Mouse (Mus musculus): ENCODE data around the gene Omg. TPM values are rescaled to one million over a fixed set of nuclear protein-coding genes. Genes with fewer than 3 reads are reported as not detected.
A peak's percentile ranks its signal among the peaks of the same experiment; 100 is the strongest.

Omg gene
- polyA plus RNA-seq, 1 experiment from 2014 or later: not detected

DNA sequence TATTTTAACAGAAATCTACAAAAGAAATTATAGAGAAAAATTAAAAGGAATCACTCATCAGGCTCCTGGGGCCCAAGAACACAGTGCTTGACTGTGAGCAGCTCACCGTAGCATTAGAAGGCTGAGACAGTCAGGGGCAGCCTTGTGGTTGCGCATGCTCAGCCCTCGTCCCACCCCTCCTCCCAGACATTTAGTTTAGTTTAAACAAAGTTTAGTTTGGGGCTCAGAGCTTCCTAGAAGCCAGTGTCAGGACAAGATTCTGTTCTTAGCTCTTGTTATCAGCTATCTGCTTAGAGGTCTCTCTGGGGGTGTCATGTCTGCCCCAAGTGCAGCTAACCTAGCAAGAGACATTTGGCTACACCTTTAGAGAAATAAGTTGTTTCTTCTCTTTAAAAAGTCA, 24.7 kb upstream of the Omg start:
- H3K9ac ChIP-seq: no peak overlapping the region
- 0 out of 2 replicates have a peak overlapping the region, but pooled peaks have one; percentile 8 for H3K4me3 ChIP-seq (replicated peaks)
- no peaks in the 10 kb centered on the region for H3K27me3 ChIP-seq
- H3K9me3 ChIP-seq (replicated peaks): no peaks in the 10 kb centered on the region
- 18% methylated on average over 3 of the region's 3 CpGs for WGBS (ENCODE audit: insufficient replicate concordance)
- H3K36me3 ChIP-seq (replicated peaks): no peaks in the 10 kb centered on the region
- H3K4me2 ChIP-seq: peak overlapping the region; percentile 33; the same call in 1 of the 2 replicates
- peaks cover 32% of the 10 kb centered on the region for H3K4me1 ChIP-seq (replicated peaks)
- no peak for ATAC-seq (ENCODE audit: insufficient read depth)
- peak overlapping the region; percentile 59 for H3K27ac ChIP-seq (replicated peaks)

- H3K9me3 ChIP-seq (replicated peaks): no peaks in the 10 kb centered on the region
- ATAC-seq (ENCODE audit: insufficient read depth): no peak
- H3K36me3 ChIP-seq (replicated peaks): no peaks in the 10 kb centered on the region
- H3K4me3 ChIP-seq (replicated peaks): 0 out of 2 replicates have a peak overlapping the region, but pooled peaks have one; percentile 4
- H3K4me1 ChIP-seq (replicated peaks): peaks cover 27% of the 10 kb centered on the region
- 32% methylated on average over 5 of the region's 5 CpGs for WGBS (ENCODE audit: insufficient replicate concordance)
- peak overlapping the region; percentile 78 for H3K27ac ChIP-seq (replicated peaks)
- H3K4me2 ChIP-seq: peak overlapping the region; percentile 36
- H3K9ac ChIP-seq: no peak overlapping the region
- no peaks in the 10 kb centered on the region for H3K27me3 ChIP-seq
Observed at GRCm38 (mm10) chr11:79527739-79528384, 24.0 kb upstream of the Omg start.

- Histone ChIP-seq H3K27me3 (no peaks in the 10 kb centered on the region), H3K4me1 (replicated peaks) (peaks cover 27% of the 10 kb centered on the region), H3K27ac (replicated peaks) (peak overlapping the region; percentile 78), H3K4me2 (peak overlapping the region; percentile 36), H3K9ac (no peak overlapping the region), H3K9me3 (replicated peaks) (no peaks in the 10 kb centered on the region), H3K36me3 (replicated peaks) (no peaks in the 10 kb centered on the region), H3K4me3 (replicated peaks) (no peak overlapping the region)
- WGBS (ENCODE audit: insufficient replicate concordance): 29% methylated on average over 15 of the region's 15 CpGs
- no peak for ATAC-seq (ENCODE audit: insufficient read depth)
Observed at GRCm38 (mm10) chr11:79527015-79527738, 23.3 kb upstream of the Omg start.

GRCm38 (mm10) chr11:79526549-79526948, 22.7 kb upstream of the Omg start:
- Histone ChIP-seq H3K36me3 (replicated peaks) (no peaks in the 10 kb centered on the region), H3K27ac (replicated peaks) (0 out of 2 replicates have a peak overlapping the region, but pooled peaks have one; percentile 78), H3K9me3 (replicated peaks) (no peaks in the 10 kb centered on the region), H3K4me2 (peak overlapping the region; percentile 36; the same call in 1 of the 2 replicates), H3K4me3 (replicated peaks) (no peak overlapping the region), H3K9ac (no peak overlapping the region), H3K4me1 (replicated peaks) (peaks cover 29% of the 10 kb centered on the region), H3K27me3 (no peaks in the 10 kb centered on the region)
- WGBS (ENCODE audit: insufficient replicate concordance): 68% methylated on average over 3 of the region's 3 CpGs
- no peak for ATAC-seq (ENCODE audit: insufficient read depth)

DNA sequence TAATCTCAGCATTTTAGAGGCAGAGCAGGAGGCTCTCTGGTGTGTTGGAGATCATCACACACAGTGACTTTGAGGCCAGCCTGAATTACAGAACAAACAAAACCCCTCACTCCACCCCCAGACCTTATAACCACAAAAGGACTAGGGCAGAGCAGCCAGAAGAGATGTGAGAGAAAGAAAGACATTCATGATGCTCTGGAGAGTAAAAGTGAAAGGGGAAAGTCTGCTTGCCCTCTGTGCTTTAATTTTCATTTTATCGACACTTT, 20.4 kb upstream of the Omg start:
- Histone ChIP-seq H3K4me1 (replicated peaks) (peaks cover 28% of the 10 kb centered on the region), H3K9ac (no peak overlapping the region), H3K4me2 (peak overlapping the region; percentile 46; the same call in 1 of the 2 replicates), H3K9me3 (replicated peaks) (no peaks in the 10 kb centered on the region), H3K27me3 (no peaks in the 10 kb centered on the region), H3K27ac (replicated peaks) (peak overlapping the region; percentile 59), H3K36me3 (replicated peaks) (no peaks in the 10 kb centered on the region), H3K4me3 (replicated peaks) (0 out of 2 replicates have a peak overlapping the region, but pooled peaks have one; percentile 35)
- ATAC-seq (ENCODE audit: insufficient read depth): no peak
- WGBS (ENCODE audit: insufficient replicate concordance): 41% methylated on average over 1 of the region's 1 CpGs

DNA sequence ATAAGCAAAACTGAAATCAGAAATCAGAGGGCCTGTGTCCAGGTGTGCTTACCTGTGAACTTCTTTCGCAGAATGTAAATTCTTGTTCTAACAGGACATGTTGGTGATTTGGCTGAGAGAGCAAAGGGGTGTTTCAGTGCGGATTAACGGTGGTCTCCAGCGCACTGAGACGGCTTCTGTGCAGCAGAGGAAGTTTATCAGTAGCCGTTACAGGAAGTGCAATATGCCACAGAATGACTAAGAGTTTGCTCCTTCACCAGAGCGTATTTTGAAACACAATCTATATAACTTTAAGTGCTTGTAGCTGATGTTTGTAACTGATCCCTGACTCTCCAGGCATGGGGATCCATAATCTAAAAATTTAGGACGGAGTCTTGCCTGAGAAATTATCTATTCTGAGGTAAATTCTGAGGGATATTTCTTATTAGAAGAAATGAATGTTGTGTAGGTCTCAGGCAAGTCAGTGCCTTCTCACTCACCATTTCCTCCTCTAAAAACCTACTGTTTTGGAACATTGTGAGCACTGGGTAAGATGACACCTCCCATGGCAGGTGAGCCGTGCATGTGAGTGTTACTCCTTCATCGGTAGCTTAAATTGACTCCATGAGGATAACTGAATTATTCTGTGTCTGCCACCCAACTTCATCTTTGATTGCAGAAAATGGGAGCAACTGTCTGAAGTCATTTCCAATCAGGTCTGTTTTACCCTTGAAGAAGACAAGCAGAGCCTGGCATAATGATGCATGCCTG, 19.9 kb upstream of the Omg start, which contains the start of gene Evi2b:
Gene Evi2b (minus strand): TSS at position 203 of the 750 bp plus-strand sequence.
- Histone ChIP-seq H3K4me3 (replicated peaks) (peak within 1 kb of the TSS; percentile 35), H3K27me3 (no peaks in the 10 kb centered on the region), H3K4me1 (replicated peaks) (peaks cover 28% of the 10 kb centered on the region), H3K4me2 (peak within 1 kb of the TSS; percentile 46), H3K27ac (replicated peaks) (peak within 1 kb of the TSS; percentile 59), H3K9me3 (replicated peaks) (no peaks in the 10 kb centered on the region), H3K36me3 (replicated peaks) (no peaks in the 10 kb centered on the region), H3K9ac (no peak within 1 kb of the TSS)
- no peak for ATAC-seq (ENCODE audit: insufficient read depth)
- whole genome bisulfite sequencing (ENCODE audit: insufficient replicate concordance): 8% methylated on average over 10 of the region's 10 CpGs

DNA sequence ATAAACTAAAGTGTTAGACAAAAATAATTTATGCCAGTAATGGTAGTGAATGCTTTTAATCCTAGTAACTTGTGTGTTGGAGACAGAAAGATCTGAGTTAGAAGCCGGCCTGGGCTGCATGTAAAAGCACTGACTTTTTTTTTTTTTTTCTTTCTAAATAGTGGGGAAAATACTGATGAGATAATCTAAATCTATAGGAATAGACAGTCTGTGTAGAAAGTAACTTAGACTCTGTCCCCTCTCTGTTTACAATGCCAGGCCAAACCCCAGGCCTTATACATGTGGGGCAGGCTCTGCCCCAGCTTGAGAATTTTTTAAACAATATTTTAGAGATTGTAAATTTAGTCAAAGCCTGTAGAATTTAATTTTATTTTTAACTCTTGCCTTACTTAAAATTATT, 19.1 kb upstream of the Omg start:
- 0 out of 2 replicates have a peak overlapping the region, but pooled peaks have one; percentile 14 for H3K4me3 ChIP-seq (replicated peaks)
- H3K27ac ChIP-seq (replicated peaks): no peak overlapping the region
- H3K4me1 ChIP-seq (replicated peaks): peaks cover 28% of the 10 kb centered on the region
- WGBS (ENCODE audit: insufficient replicate concordance): 11% methylated on average over 1 of the region's 1 CpGs
- no peak overlapping the region; the same call in 1 of the 2 replicates for H3K4me2 ChIP-seq
- no peaks in the 10 kb centered on the region for H3K36me3 ChIP-seq (replicated peaks)
- no peak overlapping the region for H3K9ac ChIP-seq
- no peaks in the 10 kb centered on the region for H3K27me3 ChIP-seq
- no peak for ATAC-seq (ENCODE audit: insufficient read depth)
- no peaks in the 10 kb centered on the region for H3K9me3 ChIP-seq (replicated peaks)

DNA sequence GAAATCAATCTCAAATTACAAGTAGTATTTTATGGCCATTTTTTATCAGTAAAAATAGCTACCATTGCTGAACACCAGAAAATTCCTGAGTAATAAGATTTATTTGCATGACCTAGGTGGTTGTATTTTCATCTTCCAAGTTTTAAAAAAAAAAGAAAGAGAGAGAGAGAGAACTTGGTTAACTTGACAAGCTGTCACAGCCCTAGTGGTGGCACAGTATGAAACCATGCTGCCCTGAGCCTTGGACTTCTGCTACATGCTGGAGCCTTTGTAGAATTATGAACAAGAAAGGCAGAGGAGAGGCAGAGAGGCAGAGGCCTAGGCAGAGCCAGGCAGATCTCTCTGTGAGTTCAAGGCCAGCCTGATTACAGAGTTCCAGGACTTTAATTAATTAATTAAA, 18.0 kb upstream of the Omg start:
- Histone ChIP-seq H3K4me3 (replicated peaks) (peak overlapping the region; percentile 27), H3K36me3 (replicated peaks) (no peaks in the 10 kb centered on the region), H3K4me2 (peak overlapping the region; percentile 20; the same call in 1 of the 2 replicates), H3K9ac (no peak overlapping the region), H3K9me3 (replicated peaks) (no peaks in the 10 kb centered on the region), H3K4me1 (replicated peaks) (peaks cover 20% of the 10 kb centered on the region), H3K27me3 (no peaks in the 10 kb centered on the region), H3K27ac (replicated peaks) (no peak overlapping the region)
- no peak for ATAC-seq (ENCODE audit: insufficient read depth)

GRCm38 (mm10) chr11:79520772-79521171, 16.9 kb upstream of the Omg start:
- Histone ChIP-seq H3K4me2 (peak overlapping the region; percentile 25), H3K9ac (no peak overlapping the region), H3K36me3 (replicated peaks) (no peaks in the 10 kb centered on the region), H3K4me1 (replicated peaks) (peaks cover 16% of the 10 kb centered on the region), H3K27me3 (no peaks in the 10 kb centered on the region), H3K27ac (replicated peaks) (peak overlapping the region; percentile 24; the same call in 1 of the 2 replicates), H3K4me3 (replicated peaks) (no peak overlapping the region), H3K9me3 (replicated peaks) (no peaks in the 10 kb centered on the region)
- no peak for ATAC-seq (ENCODE audit: insufficient read depth)

- Histone ChIP-seq H3K9me3 (replicated peaks) (no peaks in the 10 kb centered on the region), H3K27ac (replicated peaks) (no peak overlapping the region), H3K4me2 (peak overlapping the region; percentile 32), H3K4me1 (replicated peaks) (peaks cover 11% of the 10 kb centered on the region), H3K9ac (no peak overlapping the region), H3K27me3 (no peaks in the 10 kb centered on the region), H3K4me3 (replicated peaks) (no peak overlapping the region), H3K36me3 (replicated peaks) (peaks cover 5% of the 10 kb centered on the region; the same call in 1 of the 2 replicates)
- ATAC-seq (ENCODE audit: insufficient read depth): no peak
- 13% methylated on average over 1 of the region's 1 CpGs for WGBS (ENCODE audit: insufficient replicate concordance)
Observed at GRCm38 (mm10) chr11:79519878-79520291, 16.0 kb upstream of the Omg start.

GRCm38 (mm10) chr11:79519299-79519698, 15.4 kb upstream of the Omg start:
- Histone ChIP-seq H3K9me3 (replicated peaks) (no peaks in the 10 kb centered on the region), H3K9ac (no peak overlapping the region), H3K27ac (replicated peaks) (no peak overlapping the region), H3K27me3 (no peaks in the 10 kb centered on the region), H3K36me3 (replicated peaks) (peaks cover 5% of the 10 kb centered on the region; the same call in 1 of the 2 replicates), H3K4me2 (peak overlapping the region; percentile 16), H3K4me3 (replicated peaks) (no peak overlapping the region; the same call in 1 of the 2 replicates), H3K4me1 (replicated peaks) (peaks cover 11% of the 10 kb centered on the region)
- 50% methylated on average over 6 of the region's 6 CpGs for WGBS (ENCODE audit: insufficient replicate concordance)
- no peak for ATAC-seq (ENCODE audit: insufficient read depth)

Measured in liver, embryonic 15.5 days (tissue).